Mouse (Mus musculus) erythroblast, embryonic 14.5 days (primary cell): ENCODE measurements around the gene Bbip1.

Experiments used
- GATA1 ChIP-seq: IDR thresholded peaks from 2 replicates; pipeline ENCODE4 v1.6.1; 2012; ENCODE audit warnings: low read length, inconsistent platforms, mixed read lengths
- TAL1 ChIP-seq: IDR thresholded peaks from 3 replicates; pipeline ENCODE4 v1.6.1; 2012; ENCODE audit warnings: low read length, inconsistent platforms, mixed read lengths

DNA sequence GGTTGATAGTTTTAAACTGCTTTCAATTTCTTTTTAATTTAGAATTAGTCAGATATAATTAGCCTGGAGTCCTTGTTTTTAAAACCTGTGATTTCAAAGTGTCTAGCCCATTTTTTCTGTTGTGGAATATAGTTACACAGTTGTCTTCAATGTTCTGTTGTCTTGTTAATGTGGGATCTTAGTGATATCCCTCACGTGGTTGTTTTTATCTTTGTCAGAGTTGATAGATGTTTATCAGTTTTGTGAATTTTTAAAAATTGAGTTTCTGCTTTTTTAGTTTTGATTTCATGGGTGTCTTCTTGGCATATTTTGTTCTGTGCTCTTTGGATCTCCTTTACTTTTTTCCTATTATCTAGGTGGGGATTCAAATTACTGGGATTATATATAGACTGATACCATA lies 29.2 kb upstream of the Bbip1 start:
- TF ChIP-seq GATA1 (no peak), TAL1 (no peak)
